Mouse (Mus musculus) v-Abl transformed pro-B cells (cell line): Measurements from ENCODE around the gene Hist2h3c2.
"Not testable (repeated sequence)": the region's sequence is repeated elsewhere in the genome, so short reads cannot be mapped to it uniquely, and the experiment has no call there.

ENCODE experiments used
- in situ Hi-C, 2 experiments: fragments of 400-800 bp; cut with MboI; formaldehyde crosslinking; loops; one replicate each; pipeline ENCODE4 v1.15.1; 2025; ENCODE audit not compliant: unreplicated experiment in 2 of 2

The Hist2h3c2 gene

DNA sequence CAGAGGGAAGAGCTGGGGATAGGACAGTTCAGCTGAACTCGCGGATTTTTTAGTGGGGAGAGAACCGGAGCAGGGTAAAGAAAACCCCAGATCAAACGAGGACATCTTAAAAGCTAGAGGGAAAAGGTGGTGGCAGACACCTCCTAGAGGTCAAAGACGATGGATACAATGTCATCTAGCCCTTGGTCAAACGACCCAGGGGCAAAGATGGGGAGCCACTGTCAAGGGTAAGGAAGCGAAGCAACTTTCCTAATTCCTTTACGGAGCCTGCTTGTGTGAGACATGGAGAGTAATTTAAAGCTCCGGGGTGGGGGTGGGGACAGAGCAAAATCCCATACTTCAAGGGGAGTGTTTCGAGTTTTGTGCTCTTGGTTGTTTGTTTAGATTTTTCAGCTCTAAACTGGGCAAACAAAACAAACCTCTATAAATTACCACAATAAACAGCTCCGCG lies 19.7 kb downstream of the Hist2h3c2 start:
- in situ Hi-C loops, result loop anchor here (10.0 kb wide), 2 partner anchors 134 to 154 kb away; no protein-coding TSS in a partner anchor

DNA sequence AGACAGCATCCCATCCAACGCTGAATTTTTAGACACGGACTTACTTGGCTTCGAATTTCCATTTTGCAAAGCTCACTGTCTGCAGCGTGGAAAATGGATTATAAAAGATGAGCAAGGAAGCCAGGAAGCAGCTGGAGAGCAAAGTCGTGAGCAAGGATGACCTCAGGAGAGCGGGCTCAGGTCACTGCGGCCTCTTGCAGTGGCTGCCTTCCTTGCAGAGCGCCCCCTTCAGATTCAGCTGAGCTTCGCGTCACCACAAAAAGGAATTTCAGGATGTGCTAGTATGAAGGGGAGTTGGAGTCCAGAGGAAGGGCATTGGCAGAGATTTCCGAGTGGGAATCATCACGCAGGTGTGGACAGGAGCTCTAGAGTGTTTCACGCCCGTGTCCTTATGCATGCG lies 29.7 kb downstream of the Hist2h3c2 start:
- in situ Hi-C loops, result no loop called here

DNA sequence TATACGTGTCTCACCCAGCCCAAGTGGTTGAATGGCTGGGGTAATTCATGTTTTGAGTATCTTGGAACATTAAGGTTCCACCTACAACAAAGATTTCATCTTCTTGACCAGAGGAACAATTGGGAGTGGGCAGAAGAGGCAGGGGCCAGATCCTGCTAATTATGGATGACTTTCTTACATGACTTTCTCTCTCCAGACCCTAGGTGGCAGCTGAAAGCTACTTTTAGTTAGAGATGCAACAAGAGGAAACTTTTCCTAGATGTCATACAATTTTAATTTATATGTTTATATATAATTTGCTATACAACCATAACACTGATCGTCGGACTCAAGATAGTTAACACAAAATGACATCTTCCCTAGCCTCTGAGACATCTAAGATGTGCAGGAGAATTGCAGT lies 31.1 kb downstream of the Hist2h3c2 start:
- in situ Hi-C loops, result no loop called here

DNA sequence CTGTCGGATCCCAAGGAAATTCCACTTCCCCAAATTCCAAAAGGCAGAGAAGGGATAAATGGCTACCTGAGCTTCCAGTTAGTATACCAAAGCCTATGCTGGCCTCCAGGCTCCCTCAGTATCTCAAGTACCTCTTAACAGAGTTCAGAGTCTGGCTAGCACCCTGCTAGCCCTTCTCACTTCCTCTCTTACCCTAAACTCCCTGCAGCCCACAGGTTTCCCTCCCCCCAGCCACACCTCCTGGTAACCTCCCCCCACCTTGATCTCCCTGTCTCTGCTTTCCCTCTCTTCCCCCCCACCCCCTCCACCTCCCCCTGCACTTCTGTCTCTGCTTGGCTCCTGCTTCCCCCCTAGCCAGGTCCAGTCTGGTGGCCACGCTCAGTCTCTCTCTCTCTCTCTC lies 39.2 kb downstream of the Hist2h3c2 start:
- in situ Hi-C loops, result no loop called here

DNA sequence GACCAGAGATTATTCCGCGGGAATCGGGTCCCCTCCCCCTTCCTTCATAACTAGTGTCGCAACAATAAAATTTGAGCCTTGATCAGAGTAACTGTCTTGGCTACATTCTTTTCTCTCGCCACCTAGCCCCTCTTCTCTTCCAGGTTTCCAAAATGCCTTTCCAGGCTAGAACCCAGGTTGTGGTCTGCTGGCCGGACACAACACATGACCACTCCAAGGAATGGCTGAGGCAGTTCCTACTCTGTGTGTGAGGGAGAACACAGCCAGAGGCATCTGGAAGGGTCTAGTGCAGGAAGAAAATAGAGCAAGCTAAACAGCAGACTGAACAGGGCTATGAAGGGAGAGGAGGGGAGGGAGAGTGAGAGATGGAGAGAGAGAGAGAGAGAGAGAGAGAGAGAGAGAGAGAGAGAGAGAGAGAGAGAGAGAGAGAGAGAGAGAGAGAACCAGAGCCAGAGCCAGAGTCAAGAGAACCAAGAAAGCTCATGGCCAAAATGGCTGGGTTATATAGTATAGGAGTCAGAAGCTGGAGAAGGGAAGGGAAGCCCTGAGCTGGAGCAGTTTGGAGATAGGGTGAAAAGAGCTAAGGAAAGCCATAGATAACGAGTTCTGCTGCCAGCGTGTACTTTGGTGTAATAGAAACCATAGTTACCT lies 40.2 kb downstream of the Hist2h3c2 start:
- in situ Hi-C loops, result not testable (repeated sequence)

DNA sequence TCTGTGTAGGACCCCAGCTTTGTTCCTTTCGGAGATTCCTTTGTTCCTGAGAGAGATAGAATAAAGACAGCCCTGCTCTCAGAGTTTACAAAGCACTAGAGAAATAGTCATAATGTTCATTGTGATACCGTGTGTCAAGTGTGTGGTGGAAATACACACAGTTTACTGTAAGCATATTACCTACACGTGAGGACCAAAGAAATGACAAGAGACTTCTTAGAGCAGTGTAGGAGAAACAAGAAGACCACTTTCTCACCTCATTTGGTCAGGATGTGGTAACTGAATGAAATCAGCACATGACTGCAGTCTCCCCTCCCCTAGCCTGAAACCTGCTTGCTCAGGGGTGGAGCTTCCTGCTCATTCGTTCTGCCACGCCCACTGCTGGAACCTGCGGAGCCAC lies 40.7 kb downstream of the Hist2h3c2 start:
- in situ Hi-C loops, result no loop called here

DNA sequence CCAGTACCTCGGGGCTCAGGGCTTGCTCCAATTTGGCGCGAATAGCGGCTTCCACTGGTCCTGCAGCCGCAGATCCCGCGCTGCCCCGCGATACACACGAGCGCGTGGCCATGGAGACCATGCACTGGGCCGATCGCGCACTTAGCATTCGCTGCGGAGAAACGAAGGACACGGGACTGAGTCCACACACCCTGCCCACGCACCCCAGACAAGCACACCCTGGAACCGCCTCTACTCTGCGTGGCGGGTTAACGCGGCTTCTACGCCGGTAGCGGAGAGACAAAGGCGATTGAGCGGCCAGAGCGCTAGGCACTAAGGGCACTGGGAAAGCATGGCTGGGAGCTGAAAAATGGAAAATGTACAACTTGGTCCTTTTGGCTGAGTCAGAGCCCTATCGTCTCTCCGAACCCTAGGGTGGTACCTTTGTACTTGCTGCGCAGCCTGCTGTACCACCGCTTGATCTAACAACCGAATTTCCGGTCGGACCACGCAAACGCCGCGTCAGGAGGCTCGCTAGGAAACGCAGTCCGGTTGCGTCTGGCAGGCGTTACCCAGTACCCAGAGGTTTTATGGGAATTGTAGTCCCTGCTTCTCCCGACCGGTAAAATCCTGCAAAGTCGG lies 41.7 kb downstream of the Hist2h3c2 start:
- in situ Hi-C loops, result no loop called here

DNA sequence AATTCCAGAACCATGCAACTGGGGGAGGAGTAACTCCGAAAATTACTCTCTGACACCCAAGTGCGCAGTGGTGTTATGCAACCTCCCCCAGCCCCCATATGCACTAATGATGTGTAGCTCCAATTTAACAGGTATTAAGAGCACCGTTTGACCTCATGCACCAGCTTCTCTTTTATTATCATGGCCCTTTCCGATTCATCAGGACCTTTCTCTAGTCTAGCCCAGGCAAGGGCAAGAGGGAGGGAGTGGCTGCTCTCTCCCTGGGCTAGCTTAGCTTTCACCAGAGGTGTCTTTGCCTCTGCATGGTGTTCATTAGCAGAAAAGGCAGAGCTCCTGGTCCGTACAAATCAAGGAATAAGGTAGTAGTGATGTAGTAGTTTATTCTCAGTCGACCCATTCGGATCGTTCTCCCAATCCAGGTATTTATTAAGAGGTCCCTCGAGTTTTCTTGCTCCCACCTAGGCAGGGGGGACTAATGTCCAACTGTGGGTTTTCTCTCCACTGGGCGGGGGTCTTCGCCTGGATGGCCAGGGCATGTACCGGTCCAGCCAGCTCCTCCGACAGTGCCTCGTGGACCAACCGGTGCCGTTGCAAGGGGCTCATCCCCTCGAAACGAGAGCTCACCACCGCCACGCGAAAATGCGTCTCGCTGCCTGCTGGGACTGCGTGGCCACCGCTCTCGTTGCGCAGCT lies 42.3 kb downstream of the Hist2h3c2 start:
- in situ Hi-C loops, result no loop called here

DNA sequence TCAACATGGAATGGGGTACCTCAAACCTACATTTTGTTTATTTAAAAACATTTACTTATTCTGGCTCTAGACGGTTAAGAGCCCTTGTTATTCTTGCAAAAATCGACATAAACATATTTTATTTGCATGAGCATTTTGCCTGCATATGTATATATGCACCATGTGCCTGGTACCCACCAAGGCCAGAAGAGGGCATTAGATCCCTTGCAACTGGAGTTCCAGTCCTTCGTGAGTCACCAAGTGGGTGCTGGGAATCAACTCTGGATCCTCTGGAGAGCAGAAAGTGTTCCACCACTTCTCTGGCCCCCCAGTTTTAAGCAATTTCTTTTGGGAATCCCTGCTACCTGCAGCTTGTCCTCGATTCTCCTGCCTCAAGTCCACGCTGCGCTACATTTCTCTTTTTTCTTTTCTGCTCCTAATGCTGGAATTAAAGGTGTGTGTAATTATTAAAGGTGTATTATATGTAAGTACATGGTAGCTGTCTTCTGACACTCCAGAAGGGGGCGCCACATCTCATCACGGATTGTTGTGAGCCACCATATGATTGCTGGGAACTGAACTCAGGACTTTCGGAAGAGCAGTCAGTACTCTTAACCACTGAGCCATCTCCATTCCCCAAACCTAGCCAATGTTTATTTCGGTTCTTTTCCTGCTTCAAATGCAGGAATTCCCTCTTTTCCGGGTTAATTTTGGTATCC lies 43.2 kb downstream of the Hist2h3c2 start:
- in situ Hi-C loops, result no loop called here

DNA sequence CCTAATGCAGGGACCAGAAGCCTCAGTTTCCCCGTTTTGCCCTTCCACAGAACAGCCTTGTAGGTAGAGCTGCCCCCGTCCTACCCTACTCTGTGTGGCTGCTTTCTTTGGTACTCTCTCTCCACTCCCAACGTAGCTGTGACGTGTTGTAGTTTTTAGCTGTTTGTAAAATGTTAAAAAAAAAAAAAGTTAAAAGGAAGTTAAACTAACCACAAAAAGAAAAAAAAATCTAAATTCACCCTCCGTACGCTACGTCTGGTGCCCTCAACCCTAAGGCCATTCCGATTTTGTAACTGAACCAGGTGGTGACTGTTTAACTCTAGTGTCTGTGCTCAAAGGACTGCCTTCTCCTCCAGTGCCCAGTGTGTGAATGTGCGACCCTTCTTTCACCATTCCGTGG lies 44.0 kb downstream of the Hist2h3c2 start:
- in situ Hi-C loops, result no loop called here

DNA sequence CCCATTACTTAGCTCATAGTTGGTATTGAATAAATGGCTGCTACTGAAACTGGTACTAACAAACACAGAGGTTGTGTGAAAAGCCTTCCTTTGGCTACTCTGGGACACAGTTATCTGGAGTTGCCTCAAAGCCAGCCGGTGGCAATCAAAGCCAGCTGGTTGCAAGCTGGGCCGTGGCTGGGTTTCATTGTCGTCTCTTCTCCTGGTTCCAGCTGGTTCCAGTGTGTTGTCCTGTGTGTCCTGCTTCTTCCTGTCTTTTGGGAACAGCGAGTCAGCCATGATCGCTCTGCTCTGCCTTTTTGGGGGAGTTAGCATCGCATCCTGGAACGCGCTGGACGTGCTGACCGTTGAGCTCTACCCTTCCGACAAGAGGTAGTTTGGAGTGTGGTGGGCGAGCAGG lies 46.0 kb downstream of the Hist2h3c2 start:
- in situ Hi-C loops, result no loop called here
